Mouse (Mus musculus) hindbrain, embryonic 13.5 days (tissue): ENCODE measurements around the gene Gm29106. TPM values are rescaled to one million over a fixed set of nuclear protein-coding genes. Genes with fewer than 3 reads are reported as not detected.
"Not testable (repeated sequence)": the region's sequence is repeated elsewhere in the genome, so short reads cannot be mapped to it uniquely, and the experiment has no call there.

Source experiments
- ATAC-seq: fragments of 200-750 bp; cut with Nextera tagmentation; 2 replicates; pipeline ENCODE4 v1.8.0; 2017; ENCODE audit warnings: moderate TSS enrichment; ENCODE audit not compliant: low FRiP score
- H3K27ac ChIP-seq: fragments of 300-500 bp; sonication (generic); 2 replicates; pipeline ENCODE4 v1.5.1; 2015; ENCODE audit warnings: inconsistent platforms, mild to moderate bottlenecking, moderate library complexity
- H3K27me3 ChIP-seq: fragments of 300-500 bp; sonication (generic); 2 replicates; pipeline ENCODE4 v1.6.1; 2015; ENCODE audit warnings: mild to moderate bottlenecking, inconsistent platforms
- H3K36me3 ChIP-seq: fragments of 300-500 bp; sonication (generic); 2 replicates; pipeline ENCODE4 v1.6.1; 2015; ENCODE audit warnings: mild to moderate bottlenecking, inconsistent platforms
- H3K4me1 ChIP-seq: fragments of 300-500 bp; sonication (generic); replicated peaks from 2 replicates; pipeline ENCODE4 v1.6.1; 2015; ENCODE audit warnings: inconsistent platforms
- H3K4me2 ChIP-seq: fragments of 300-500 bp; sonication (generic); 2 replicates; pipeline ENCODE4 v1.6.1; 2015; ENCODE audit warnings: inconsistent platforms, mild to moderate bottlenecking, moderate library complexity
- H3K4me3 ChIP-seq: fragments of 300-500 bp; sonication (generic); 2 replicates; pipeline ENCODE4 v1.5.1; 2015; ENCODE audit warnings: mild to moderate bottlenecking, inconsistent platforms
- H3K9ac ChIP-seq: fragments of 300-500 bp; sonication (generic); 2 replicates; pipeline ENCODE4 v1.6.1; 2015; ENCODE audit warnings: mild to moderate bottlenecking, inconsistent platforms
- H3K9me3 ChIP-seq: fragments of 300-500 bp; sonication (generic); 2 replicates; pipeline ENCODE4 v1.6.1; 2016; ENCODE audit warnings: inconsistent platforms
- WGBS: fragments of 180-500 bp; shearing (Covaris S2); methylation state at CpG from one replicate; pipeline ENCODE4 v1.1.7; 2015; 5-methylcytosine and 5-hydroxymethylcytosine counted together
- polyA plus RNA-seq: library from polyadenylated mRNA; unstranded; fragments of >200 nt; fragmentation: Nextera tagmentation; extraction: Ambion mirVana; gene quantifications from 2 replicates; pipeline ENCODE4 v1.2.1, GENCODE M21; 2015

Gene Gm29106
- 0.29 and 0.58 TPM in 2 replicates for polyA plus RNA-seq

DNA sequence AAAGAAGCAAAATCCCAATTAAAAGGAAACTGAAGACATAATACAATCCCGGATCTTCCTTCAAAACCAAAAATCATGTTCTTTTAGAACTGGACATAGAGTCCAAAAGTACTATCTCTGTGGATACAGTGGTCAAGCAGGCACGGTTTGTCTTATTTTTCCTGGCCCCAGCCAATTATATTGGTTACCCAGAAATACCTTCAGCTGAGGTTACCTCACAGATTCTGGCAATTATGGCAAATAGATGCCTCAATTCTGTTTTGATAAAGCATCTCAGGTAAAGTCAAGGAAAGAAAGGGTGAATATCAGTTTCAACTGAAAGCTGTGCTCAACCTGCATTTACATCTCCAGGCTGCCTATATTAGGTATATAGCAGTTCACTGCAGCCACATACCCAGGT lies at the start of gene Gm29106:
TSS of gene Gm29106 (plus strand) at position 301 of the 400 bp plus-strand sequence.
- not testable (repeated sequence) for H3K4me1 ChIP-seq, H3K9ac ChIP-seq, ATAC-seq, H3K36me3 ChIP-seq, H3K9me3 ChIP-seq, H3K27ac ChIP-seq, H3K4me2 ChIP-seq, H3K4me3 ChIP-seq, H3K27me3 ChIP-seq
- WGBS = 74% methylated on average over 2 of the region's 2 CpGs

DNA sequence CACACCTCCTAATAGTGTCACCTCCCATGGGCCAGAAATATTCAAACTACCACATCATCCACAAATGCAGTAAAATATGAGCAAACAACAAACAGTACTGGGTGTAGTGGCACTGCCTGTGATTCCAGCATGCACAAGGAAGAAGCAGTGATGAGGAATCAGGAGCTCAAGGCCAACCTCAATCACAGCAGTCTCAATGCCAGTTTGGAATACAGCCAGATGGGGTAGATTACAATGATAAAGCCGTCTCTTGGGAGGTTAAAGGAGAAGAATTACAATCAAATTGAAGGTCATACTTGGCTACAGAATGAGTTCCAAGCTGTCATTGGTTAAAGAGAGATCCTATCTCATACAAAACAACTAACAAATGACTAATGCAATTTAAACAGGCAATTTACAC lies 52.2 kb downstream of the Gm29106 start:
- Histone ChIP-seq H3K4me1 (no peaks in the 10 kb centered on the region), H3K4me3 (no peak overlapping the region), H3K27ac (no peak overlapping the region), H3K9ac (no peak overlapping the region), H3K9me3 (no peaks in the 10 kb centered on the region), H3K36me3 (no peaks in the 10 kb centered on the region), H3K4me2 (no peak overlapping the region), H3K27me3 (no peaks in the 10 kb centered on the region)
- WGBS = 67% methylated on average over 1 of the region's 1 CpGs
- ATAC-seq = no peak

DNA sequence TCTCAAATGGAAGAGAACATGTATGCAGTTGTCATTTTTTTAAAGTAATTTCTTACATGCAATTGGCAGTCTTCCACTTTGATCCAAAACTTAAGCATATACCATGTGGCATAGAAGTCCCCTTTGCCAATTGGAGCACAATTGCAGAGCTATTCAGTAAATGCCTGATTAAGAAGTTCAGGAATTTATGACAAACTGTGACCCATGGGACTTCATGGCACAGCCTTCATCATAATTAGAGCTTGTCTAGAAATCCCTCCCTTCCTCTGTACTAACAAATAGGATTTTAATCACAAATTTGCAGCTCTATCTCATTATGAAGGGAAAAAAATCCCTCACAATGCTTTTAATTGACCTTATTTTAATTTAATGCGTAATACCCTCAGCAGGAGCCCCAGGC lies 59.7 kb downstream of the Gm29106 start:
- Histone ChIP-seq H3K4me2 (no peak overlapping the region), H3K27ac (no peak overlapping the region), H3K27me3 (no peaks in the 10 kb centered on the region), H3K4me1 (no peaks in the 10 kb centered on the region), H3K4me3 (no peak overlapping the region), H3K9ac (no peak overlapping the region), H3K36me3 (no peaks in the 10 kb centered on the region), H3K9me3 (no peaks in the 10 kb centered on the region)
- 82% methylated on average over 1 of the region's 1 CpGs for WGBS
- no peak for ATAC-seq

Other genes starting within 250 kb of the Gm29106 start
- not detected in 2 replicates for gene Gm28168, start 248.5 kb upstream of the Gm29106 start, polyA plus RNA-seq
- gene Gm7145, start 210.6 kb upstream of the Gm29106 start, polyA plus RNA-seq = not detected in 2 replicates
- gene Tsn, start 135.2 kb downstream of the Gm29106 start, polyA plus RNA-seq = 465 and 467 TPM in 2 replicates
- gene Nifk, start 145.3 kb downstream of the Gm29106 start, polyA plus RNA-seq = 69.8 and 70.1 TPM in 2 replicates
- 117 and 131 TPM in 2 replicates for gene Clasp1, start 212.5 kb downstream of the Gm29106 start, polyA plus RNA-seq